In genomic region chr10:89343716-89344115, GRCm38 (mm10) we compare ENCODE assay signal across 15 mouse cellular contexts. TPM values are rescaled to one million over a fixed set of nuclear protein-coding genes. Genes with fewer than 3 reads are reported as not detected.
DNase-seq lines count a peak whose midpoint lies in the region; ATAC-seq and TF ChIP-seq lines count a peak whose summit lies in the region.
"Had no signal": no experiment of that assay in that cellular context is flagged by ENCODE, and none has a peak within 500 bp of the region (broad histone marks: within the 10 kb centered on the region; RNA-seq: fewer than 3 reads in every experiment).

No protein-coding gene starts in this region.

- peak overlapping the region; percentile 89 for H3K9ac ChIP-seq in heart, embryonic 12.5 days
- no peak overlapping the region for H3K9ac ChIP-seq in hindbrain, postnatal 0 days (replicated peaks; ENCODE audit: low read length)
- H3K9ac ChIP-seq: liver, embryonic 14.5 days had no signal

- no peak for DNase-seq in frontal cortex, postnatal 36 days (ENCODE audit: low spot score in 2 of 2)
- no peak for DNase-seq in left cerebral cortex, adult 2 months (ENCODE audit: extremely low spot score in 1 of 2, low spot score in 2 of 2)
- no peak for DNase-seq in left cerebral cortex, postnatal 14 days (ENCODE audit: low spot score in 2 of 2)
- no peak for DNase-seq in hindbrain, postnatal 0 days (ENCODE audit: low spot score)
- DNase-seq in gastrocnemius, postnatal 10 days: no peak
- no peak for DNase-seq in lung, postnatal 14 days
- DNase-seq: cerebellum, adult 9-11 months; retina, postnatal 1 day had no signal

- peaks cover 12% of the 10 kb centered on the region for H3K27me3 ChIP-seq in heart, embryonic 12.5 days (replicated peaks)
- peaks cover 2% of the 10 kb centered on the region; the same call in 1 of the 2 replicates for H3K27me3 ChIP-seq in hindbrain, postnatal 0 days (ENCODE audit: insufficient read depth, low read length)

- H3K9me3 ChIP-seq in heart, embryonic 12.5 days (replicated peaks): no peaks in the 10 kb centered on the region
- no peaks in the 10 kb centered on the region for H3K9me3 ChIP-seq in hindbrain, postnatal 0 days (ENCODE audit: low read length)

- H3K4me1 ChIP-seq in heart, embryonic 12.5 days (replicated peaks): peaks cover 18% of the 10 kb centered on the region
- H3K4me1 ChIP-seq in hindbrain, postnatal 0 days (ENCODE audit: insufficient read depth, low read length): no peaks in the 10 kb centered on the region

- 0 out of 2 replicates have a peak overlapping the region, but pooled peaks have one; percentile 28 for H3K27ac ChIP-seq in left cerebral cortex, adult 2 months
- peak overlapping the region; percentile 82 for H3K27ac ChIP-seq in heart, embryonic 12.5 days (ENCODE audit: poor library complexity, severe bottlenecking)
- H3K27ac ChIP-seq in hindbrain, postnatal 0 days: no peak overlapping the region
- H3K27ac ChIP-seq: liver, embryonic 14.5 days had no signal

- no peak for TF ChIP-seq CTCF in left cerebral cortex, adult 2 months (IDR thresholded peaks at IDR 0.05)
- no peak for TF ChIP-seq CTCF in hindbrain, postnatal 0 days (IDR thresholded peaks at IDR 0.05; ENCODE audit: low read depth)

- H3K4me2 ChIP-seq in heart, embryonic 12.5 days: peak overlapping the region; percentile 95
- H3K4me2 ChIP-seq in hindbrain, postnatal 0 days (ENCODE audit: low read depth, low read length): no peak overlapping the region

- no peaks in the 10 kb centered on the region for H3K36me3 ChIP-seq in heart, embryonic 12.5 days
- H3K36me3 ChIP-seq in hindbrain, postnatal 0 days (ENCODE audit: insufficient read depth, low read length): no peaks in the 10 kb centered on the region

- peak; percentile 17; the same call in 1 of the 2 replicates for ATAC-seq in frontal cortex, adult (ENCODE audit: low TSS enrichment)
- ATAC-seq in heart, embryonic 12.5 days (ENCODE audit: insufficient number of reproducible peaks, low FRiP score): no peak
- no peak for ATAC-seq in hindbrain, postnatal 0 days
- ATAC-seq: activated CD4-positive, CD25-positive, alpha-beta regulatory T cell, adult 4 months had no signal

- intact Hi-C loops in left cerebral cortex, adult 2 months (cut with DNase I): no loop called here
- intact Hi-C loops in left cerebral cortex, postnatal 14 days (cut with DNase I): no loop called here

- WGBS in heart, embryonic 12.5 days: 3% methylated on average over 8 of the region's 8 CpGs
- 32% methylated on average over 8 of the region's 8 CpGs for WGBS in hindbrain, postnatal 0 days

- H3K4me3 ChIP-seq in left cerebral cortex, adult 2 months: peak overlapping the region; percentile 60
- H3K4me3 ChIP-seq in heart, embryonic 12.5 days: peak overlapping the region; percentile 77
- H3K4me3 ChIP-seq in hindbrain, postnatal 0 days (ENCODE audit: low read length): peak overlapping the region; percentile 60; the same call in 1 of the 2 replicates
- H3K4me3 ChIP-seq: myocyte had no signal

RNA-seq across cellular contexts. Expression of gene Ano4, which starts 0.8 kb away (rescaled TPM):
- 10 to 100 TPM; 19.9 to 23.4 TPM for total RNA-seq in left cerebral cortex, adult 2 months (2021)
- 10 to 100 TPM; 18.7 to 23.1 TPM for total RNA-seq in left cerebral cortex, postnatal 14 days (2021)
- 6.5 and 7.8 TPM in 2 replicates for polyA plus RNA-seq in heart, embryonic 12.5 days (2016; fragmentation: Nextera tagmentation; extraction: Ambion mirVana)
- total RNA-seq in hindbrain, postnatal 0 days (2014; rRNA removed): 11.4 and 12.5 TPM in 2 replicates
- 7.0 and 7.9 TPM in 2 replicates for polyA plus RNA-seq in hindbrain, postnatal 0 days (2015; fragmentation: Nextera tagmentation; extraction: Ambion mirVana)
- total RNA-seq in gastrocnemius, postnatal 10 days (2021): 1 to 10 TPM; 1.1 to 2.2 TPM
- total RNA-seq: megakaryocyte, adult 5-6 weeks had no signal
- polyA plus RNA-seq: activated CD4-positive, CD25-positive, alpha-beta regulatory T cell, adult 4 months; C2C12; myocyte had no signal
